Mouse (Mus musculus): ENCODE results near the gene Ap5m1. TPM values are rescaled to one million over a fixed set of nuclear protein-coding genes. Genes with fewer than 3 reads are reported as not detected.

The Ap5m1 gene
- polyA plus RNA-seq, 1 experiment from 2014 or later, result 14.7 TPM

- no peak overlapping the region for H3K9ac ChIP-seq (ENCODE audit: low read depth, low read length)
- no peaks in the 10 kb centered on the region; the same call in 1 of the 2 replicates for H3K4me1 ChIP-seq (replicated peaks; ENCODE audit: control insufficient read depth, insufficient read depth, low read length)
- no peak for TF ChIP-seq CTCF (IDR thresholded peaks at IDR 0.05; ENCODE audit: low read depth)
- WGBS, result 38% methylated on average over 2 of the region's 2 CpGs
- peaks cover 15% of the 10 kb centered on the region for H3K36me3 ChIP-seq (ENCODE audit: control insufficient read depth, insufficient read depth)
- no peak overlapping the region for H3K4me3 ChIP-seq (ENCODE audit: low read depth, low read length)
- no peaks in the 10 kb centered on the region for H3K9me3 ChIP-seq (ENCODE audit: control insufficient read depth)
- H3K27ac ChIP-seq (ENCODE audit: low read depth, low read length), result no peak overlapping the region; the same call in 1 of the 2 replicates
- H3K27me3 ChIP-seq (replicated peaks; ENCODE audit: control insufficient read depth, insufficient read depth, low read length), result no peaks in the 10 kb centered on the region
- H3K4me2 ChIP-seq (replicated peaks; ENCODE audit: low read depth), result no peak overlapping the region
- ATAC-seq, result 0 out of 2 replicates have a peak, but pooled peaks have one; percentile 36
Observed at GRCm38 (mm10) chr14:49078820-49079219, 12.9 kb downstream of the Ap5m1 start.

- H3K36me3 ChIP-seq (ENCODE audit: control insufficient read depth, insufficient read depth), result peaks cover 10% of the 10 kb centered on the region; the same call in 1 of the 2 replicates
- no peaks in the 10 kb centered on the region for H3K27me3 ChIP-seq (replicated peaks; ENCODE audit: control insufficient read depth, insufficient read depth, low read length)
- H3K27ac ChIP-seq (ENCODE audit: low read depth, low read length), result no peak overlapping the region; the same call in 1 of the 2 replicates
- no peak overlapping the region for H3K4me3 ChIP-seq (ENCODE audit: low read depth, low read length)
- H3K9me3 ChIP-seq (ENCODE audit: control insufficient read depth), result no peaks in the 10 kb centered on the region
- no peak overlapping the region for H3K9ac ChIP-seq (ENCODE audit: low read depth, low read length)
- H3K4me2 ChIP-seq (replicated peaks; ENCODE audit: low read depth), result no peak overlapping the region
- TF ChIP-seq CTCF (IDR thresholded peaks at IDR 0.05; ENCODE audit: low read depth), result no peak
- peak; percentile 81 for ATAC-seq
- 59% methylated on average over 4 of the region's 4 CpGs for WGBS
- H3K4me1 ChIP-seq (replicated peaks; ENCODE audit: control insufficient read depth, insufficient read depth, low read length), result 0 out of 2 replicates have a peak, but pooled peaks cover 3% of the 10 kb centered on the region
Observed at GRCm38 (mm10) chr14:49086522-49086921, 20.6 kb downstream of the Ap5m1 start.

DNA sequence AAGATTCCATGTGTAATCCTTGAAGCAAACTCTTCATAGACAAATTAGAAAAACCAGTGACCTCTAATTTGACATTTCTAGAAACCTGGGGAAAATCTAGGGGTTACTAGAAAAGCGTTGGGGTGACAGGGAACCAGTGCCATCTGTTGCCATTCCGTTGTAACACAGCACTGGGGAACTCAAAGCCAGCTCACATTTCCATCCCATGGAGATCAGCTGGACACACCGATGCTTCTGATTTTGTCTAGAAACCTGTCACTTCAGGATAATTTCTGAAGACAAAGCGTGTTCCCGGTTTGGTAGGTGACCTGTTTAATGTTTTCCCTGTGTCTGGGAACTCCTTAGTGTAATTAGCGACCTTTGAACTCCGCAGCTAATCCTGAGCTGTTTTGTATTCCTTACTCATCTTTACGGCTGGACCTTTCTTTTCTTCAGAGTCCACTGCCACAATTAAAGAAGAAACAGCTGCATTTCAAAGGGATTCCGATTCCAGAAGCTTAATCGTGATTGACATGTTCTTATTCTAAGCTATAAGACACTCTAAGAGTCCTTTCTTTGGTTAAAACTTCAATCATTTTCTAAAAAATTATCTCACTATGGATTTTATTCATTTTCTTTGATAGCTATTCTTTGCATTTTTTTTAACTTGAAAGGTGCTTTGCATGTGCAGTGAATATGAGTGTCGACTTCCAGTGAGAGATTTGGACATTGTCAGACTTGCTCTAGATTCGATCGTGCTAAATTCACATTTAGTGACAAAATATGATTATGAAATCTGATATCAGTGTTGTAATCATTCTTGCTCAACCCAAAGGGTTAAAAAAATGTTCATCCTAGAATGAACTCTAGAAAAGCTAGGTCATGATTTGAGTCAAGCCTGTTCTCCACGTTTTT lies 22.5 kb downstream of the Ap5m1 start:
- ATAC-seq, result no peak
- peaks cover 10% of the 10 kb centered on the region; the same call in 1 of the 2 replicates for H3K36me3 ChIP-seq (ENCODE audit: control insufficient read depth, insufficient read depth)
- 0 out of 2 replicates have a peak, but pooled peaks cover 3% of the 10 kb centered on the region for H3K4me1 ChIP-seq (replicated peaks; ENCODE audit: control insufficient read depth, insufficient read depth, low read length)
- H3K27ac ChIP-seq (ENCODE audit: low read depth, low read length), result no peak overlapping the region
- H3K27me3 ChIP-seq (replicated peaks; ENCODE audit: control insufficient read depth, insufficient read depth, low read length), result no peaks in the 10 kb centered on the region
- H3K4me3 ChIP-seq (ENCODE audit: low read depth, low read length), result no peak overlapping the region
- no peak overlapping the region for H3K4me2 ChIP-seq (replicated peaks; ENCODE audit: low read depth)
- 49% methylated on average over 14 of the region's 14 CpGs for WGBS
- TF ChIP-seq CTCF (IDR thresholded peaks at IDR 0.05; ENCODE audit: low read depth), result peak; percentile 10; the same call in 1 of the 2 replicates
- no peaks in the 10 kb centered on the region for H3K9me3 ChIP-seq (ENCODE audit: control insufficient read depth)
- H3K9ac ChIP-seq (ENCODE audit: low read depth, low read length), result no peak overlapping the region

DNA sequence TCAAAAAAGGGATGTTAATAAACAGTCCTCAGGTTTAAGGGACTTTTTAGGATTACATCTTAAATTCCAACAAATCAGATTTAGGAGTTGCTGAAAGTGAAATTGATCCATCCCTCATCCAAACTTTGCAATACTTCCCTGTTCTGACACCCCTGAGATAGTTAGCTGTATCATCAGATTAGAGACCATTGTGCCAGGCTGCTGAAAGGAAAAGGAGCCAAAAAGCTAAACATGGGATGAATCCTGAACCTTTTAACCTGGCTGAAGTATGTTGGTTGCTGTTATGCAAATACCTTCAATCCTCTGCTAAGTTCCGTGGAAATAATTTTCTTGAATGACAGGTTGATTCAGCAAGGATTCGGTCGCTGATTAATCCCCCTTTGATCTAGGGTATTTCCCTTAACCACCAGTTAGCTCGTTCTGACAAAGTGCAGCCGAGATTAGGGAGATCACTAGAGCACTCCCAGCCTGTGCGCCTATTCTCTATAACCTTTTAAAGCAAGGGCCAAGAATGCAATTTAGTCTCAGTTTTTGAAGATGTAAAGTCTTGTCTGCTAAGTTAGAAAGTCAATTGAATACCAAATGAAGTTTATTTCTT lies 23.7 kb downstream of the Ap5m1 start:
- WGBS, result 32% methylated on average over 6 of the region's 6 CpGs
- no peak for TF ChIP-seq CTCF (IDR thresholded peaks at IDR 0.05; ENCODE audit: low read depth)
- no peaks in the 10 kb centered on the region for H3K9me3 ChIP-seq (ENCODE audit: control insufficient read depth)
- H3K27ac ChIP-seq (ENCODE audit: low read depth, low read length), result no peak overlapping the region
- H3K27me3 ChIP-seq (replicated peaks; ENCODE audit: control insufficient read depth, insufficient read depth, low read length), result no peaks in the 10 kb centered on the region
- H3K36me3 ChIP-seq (ENCODE audit: control insufficient read depth, insufficient read depth), result peaks cover 10% of the 10 kb centered on the region; the same call in 1 of the 2 replicates
- H3K9ac ChIP-seq (ENCODE audit: low read depth, low read length), result no peak overlapping the region
- H3K4me2 ChIP-seq (replicated peaks; ENCODE audit: low read depth), result no peak overlapping the region
- no peak overlapping the region for H3K4me3 ChIP-seq (ENCODE audit: low read depth, low read length)
- ATAC-seq, result no peak
- H3K4me1 ChIP-seq (replicated peaks; ENCODE audit: control insufficient read depth, insufficient read depth, low read length), result 0 out of 2 replicates have a peak, but pooled peaks cover 3% of the 10 kb centered on the region

DNA sequence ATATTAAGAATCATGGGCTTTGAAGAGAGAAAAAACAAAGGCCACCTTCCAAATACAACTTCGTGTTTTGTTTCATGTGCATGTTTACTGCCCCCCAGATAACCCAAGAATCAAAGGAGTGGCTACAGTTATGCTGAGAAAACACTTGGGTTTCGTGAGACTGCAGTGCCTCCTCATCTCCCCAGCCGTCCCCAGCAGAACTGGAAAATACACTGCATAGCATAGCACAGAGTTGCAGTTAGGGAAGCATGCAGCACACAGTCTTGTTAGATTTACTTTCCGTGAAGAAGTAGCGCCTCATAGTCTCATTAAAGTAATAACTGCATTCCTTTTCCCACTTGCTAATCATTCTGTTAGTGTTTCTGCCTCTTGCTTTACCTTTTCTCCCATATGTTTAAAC lies 24.2 kb downstream of the Ap5m1 start:
- Histone ChIP-seq H3K4me2 (replicated peaks; ENCODE audit: low read depth) (no peak overlapping the region), H3K27me3 (replicated peaks; ENCODE audit: control insufficient read depth, insufficient read depth, low read length) (no peaks in the 10 kb centered on the region), H3K9me3 (ENCODE audit: control insufficient read depth) (no peaks in the 10 kb centered on the region), H3K4me3 (ENCODE audit: low read depth, low read length) (no peak overlapping the region), H3K36me3 (ENCODE audit: control insufficient read depth, insufficient read depth) (peaks cover 9% of the 10 kb centered on the region; the same call in 1 of the 2 replicates), H3K9ac (ENCODE audit: low read depth, low read length) (no peak overlapping the region), H3K27ac (ENCODE audit: low read depth, low read length) (no peak overlapping the region), H3K4me1 (replicated peaks; ENCODE audit: control insufficient read depth, insufficient read depth, low read length) (0 out of 2 replicates have a peak, but pooled peaks cover 3% of the 10 kb centered on the region)
- 66% methylated on average over 5 of the region's 5 CpGs for WGBS
- no peak for TF ChIP-seq CTCF (IDR thresholded peaks at IDR 0.05; ENCODE audit: low read depth)
- ATAC-seq, result no peak

DNA sequence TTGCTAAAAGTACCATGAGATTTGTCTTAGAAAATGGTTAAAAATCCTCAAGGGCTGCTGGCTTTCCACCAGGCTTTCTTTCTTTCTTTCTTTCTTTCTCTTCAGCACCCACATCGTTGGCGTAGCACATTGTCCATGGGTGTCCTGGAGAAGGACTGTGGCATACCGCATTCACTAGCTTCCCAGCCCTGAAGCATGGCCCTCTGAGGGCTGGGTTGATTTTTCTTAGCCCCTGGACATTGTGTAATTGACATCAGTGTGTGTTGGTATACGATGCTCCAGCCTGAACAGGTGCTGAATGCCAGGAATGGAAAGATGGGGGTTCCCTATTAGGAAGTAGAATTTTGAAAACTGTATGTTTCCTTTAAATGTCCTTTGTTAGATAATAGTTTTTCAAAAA lies 25.4 kb downstream of the Ap5m1 start:
- ATAC-seq, result no peak
- H3K4me2 ChIP-seq (replicated peaks; ENCODE audit: low read depth), result no peak overlapping the region
- TF ChIP-seq CTCF (IDR thresholded peaks at IDR 0.05; ENCODE audit: low read depth), result no peak
- 97% methylated on average over 4 of the region's 4 CpGs for WGBS
- 0 out of 2 replicates have a peak, but pooled peaks cover 3% of the 10 kb centered on the region for H3K4me1 ChIP-seq (replicated peaks; ENCODE audit: control insufficient read depth, insufficient read depth, low read length)
- H3K4me3 ChIP-seq (ENCODE audit: low read depth, low read length), result no peak overlapping the region
- no peak overlapping the region for H3K27ac ChIP-seq (ENCODE audit: low read depth, low read length)
- H3K27me3 ChIP-seq (replicated peaks; ENCODE audit: control insufficient read depth, insufficient read depth, low read length), result no peaks in the 10 kb centered on the region
- H3K9ac ChIP-seq (ENCODE audit: low read depth, low read length), result no peak overlapping the region
- peaks cover 7% of the 10 kb centered on the region; the same call in 1 of the 2 replicates for H3K36me3 ChIP-seq (ENCODE audit: control insufficient read depth, insufficient read depth)
- no peaks in the 10 kb centered on the region for H3K9me3 ChIP-seq (ENCODE audit: control insufficient read depth)

Data from intestine, postnatal 0 days (tissue).